Mouse (Mus musculus) midbrain, postnatal 0 days (tissue): ENCODE data around the gene Olfr90. TPM values are rescaled to one million over a fixed set of nuclear protein-coding genes. Genes with fewer than 3 reads are reported as not detected.

Experiments used
- ATAC-seq: fragments of 200-750 bp; cut with Nextera tagmentation; 2 replicates; pipeline ENCODE4 v1.8.0; 2017; ENCODE audit warnings: moderate number of reproducible peaks, mild to moderate bottlenecking, moderate TSS enrichment, moderate library complexity; ENCODE audit not compliant: low FRiP score
- DNase-seq: peaks from one replicate; pipeline ENCODE4 v3.0.0-alpha.2; 2015; ENCODE audit warnings: low spot score
- H3K27ac ChIP-seq: fragments of 300-500 bp; sonication (generic); 2 replicates; pipeline ENCODE4 v1.5.1; 2014; ENCODE audit warnings: low read depth, mild to moderate bottlenecking, low read length, mixed read lengths
- H3K27me3 ChIP-seq: fragments of 300-500 bp; sonication (generic); 2 replicates; pipeline ENCODE4 v1.6.1; 2014; ENCODE audit warnings: low read length, control low read depth, mixed read lengths; ENCODE audit not compliant: insufficient read depth
- H3K36me3 ChIP-seq: fragments of 300-500 bp; sonication (generic); 2 replicates; pipeline ENCODE4 v1.6.1; 2014; ENCODE audit warnings: low read length, control low read depth, mixed read lengths; ENCODE audit not compliant: insufficient read depth
- H3K4me1 ChIP-seq: fragments of 300-500 bp; sonication (generic); 2 replicates; pipeline ENCODE4 v1.6.1; 2014; ENCODE audit warnings: mild to moderate bottlenecking, control low read depth, antibody characterized with exemption, low read length, mixed read lengths; ENCODE audit not compliant: insufficient read depth
- H3K4me2 ChIP-seq: fragments of 300-500 bp; sonication (generic); 2 replicates; pipeline ENCODE4 v1.6.1; 2014; ENCODE audit warnings: low read depth, mild to moderate bottlenecking, low read length, mixed read lengths; ENCODE audit not compliant: poor library complexity, severe bottlenecking
- H3K4me3 ChIP-seq: fragments of 300-500 bp; sonication (generic); 2 replicates; pipeline ENCODE4 v1.5.1; 2014; ENCODE audit warnings: low read depth, mild to moderate bottlenecking, low read length, moderate library complexity
- H3K9ac ChIP-seq: fragments of 300-500 bp; sonication (generic); replicated peaks from 2 replicates; pipeline ENCODE4 v1.6.1; 2014; ENCODE audit warnings: mild to moderate bottlenecking, low read length, moderate library complexity, mixed read lengths; ENCODE audit not compliant: poor library complexity, severe bottlenecking
- H3K9me3 ChIP-seq: fragments of 300-500 bp; sonication (generic); 2 replicates; pipeline ENCODE4 v1.6.1; 2016; ENCODE audit warnings: low read length, control low read depth
- CTCF ChIP-seq: IDR thresholded peaks from 2 replicates; pipeline ENCODE4 v1.5.1; 2016; ENCODE audit warnings: antibody characterized with exemption, mild to moderate bottlenecking
- WGBS: fragments of 180-500 bp; shearing (Covaris S2); extraction: QIAGEN DNeasy Blood & Tissue Kit; methylation state at CpG from one replicate; pipeline ENCODE4 v1.1.7; 2014; 5-methylcytosine and 5-hydroxymethylcytosine counted together
- polyA plus RNA-seq: library from polyadenylated mRNA; unstranded; fragments of >200 nt; fragmentation: Nextera tagmentation; extraction: Ambion mirVana; gene quantifications from 2 replicates; pipeline ENCODE4 v1.2.1, GENCODE M21; 2015
- total RNA-seq: library from RNA; depleted of rRNA; stranded (reverse); fragments of >200 nt; gene quantifications from 2 replicates; pipeline ENCODE4 v1.2.3, GENCODE M21; 2014

Olfr90 gene
- total and polyA plus RNA-seq, 2 experiments from 2014 or later = not detected

DNA sequence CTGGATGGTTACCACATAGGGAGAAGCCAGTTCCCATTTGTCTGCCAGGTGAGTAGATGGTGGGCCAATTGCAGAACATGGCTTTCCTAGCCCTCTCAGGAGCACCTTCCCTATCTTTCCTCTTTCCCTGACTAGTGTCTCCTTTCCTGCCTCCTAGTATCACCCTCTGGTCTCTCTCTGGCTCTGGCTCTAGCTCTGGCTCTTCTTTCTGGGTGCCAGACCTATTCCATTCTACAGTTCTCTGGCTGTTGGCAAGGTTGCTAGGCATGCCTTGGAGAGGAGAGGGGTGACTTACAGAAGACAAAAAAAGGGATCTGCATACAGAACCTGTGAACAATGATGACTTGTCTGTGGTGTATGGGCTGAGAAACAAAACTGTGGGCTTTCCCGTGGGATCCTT lies 20.4 kb downstream of the Olfr90 start:
- no peaks in the 10 kb centered on the region for H3K4me1 ChIP-seq
- no peaks in the 10 kb centered on the region for H3K9me3 ChIP-seq
- TF ChIP-seq CTCF = no peak
- DNase-seq = no peak
- no peak overlapping the region; the same call in 1 of the 2 replicates for H3K9ac ChIP-seq
- H3K27me3 ChIP-seq = no peaks in the 10 kb centered on the region
- H3K27ac ChIP-seq = peak overlapping the region; percentile 45; the same call in 1 of the 2 replicates
- H3K4me3 ChIP-seq = no peak overlapping the region
- WGBS = 88% methylated on average over 1 of the region's 1 CpGs
- H3K4me2 ChIP-seq = no peak overlapping the region
- no peak for ATAC-seq
- peaks cover 83% of the 10 kb centered on the region for H3K36me3 ChIP-seq

- 99% methylated on average over 2 of the region's 2 CpGs for WGBS
- Histone ChIP-seq H3K9me3 (no peaks in the 10 kb centered on the region), H3K4me3 (no peak overlapping the region), H3K27ac (no peak overlapping the region), H3K27me3 (no peaks in the 10 kb centered on the region), H3K9ac (no peak overlapping the region), H3K36me3 (peaks cover 81% of the 10 kb centered on the region), H3K4me1 (no peaks in the 10 kb centered on the region), H3K4me2 (no peak overlapping the region)
- ATAC-seq = no peak
- no peak for DNase-seq
- TF ChIP-seq CTCF = no peak
These were observed 22.3 kb downstream of the Olfr90 start for GRCm38 (mm10) chr17:37065993-37066392.

DNA sequence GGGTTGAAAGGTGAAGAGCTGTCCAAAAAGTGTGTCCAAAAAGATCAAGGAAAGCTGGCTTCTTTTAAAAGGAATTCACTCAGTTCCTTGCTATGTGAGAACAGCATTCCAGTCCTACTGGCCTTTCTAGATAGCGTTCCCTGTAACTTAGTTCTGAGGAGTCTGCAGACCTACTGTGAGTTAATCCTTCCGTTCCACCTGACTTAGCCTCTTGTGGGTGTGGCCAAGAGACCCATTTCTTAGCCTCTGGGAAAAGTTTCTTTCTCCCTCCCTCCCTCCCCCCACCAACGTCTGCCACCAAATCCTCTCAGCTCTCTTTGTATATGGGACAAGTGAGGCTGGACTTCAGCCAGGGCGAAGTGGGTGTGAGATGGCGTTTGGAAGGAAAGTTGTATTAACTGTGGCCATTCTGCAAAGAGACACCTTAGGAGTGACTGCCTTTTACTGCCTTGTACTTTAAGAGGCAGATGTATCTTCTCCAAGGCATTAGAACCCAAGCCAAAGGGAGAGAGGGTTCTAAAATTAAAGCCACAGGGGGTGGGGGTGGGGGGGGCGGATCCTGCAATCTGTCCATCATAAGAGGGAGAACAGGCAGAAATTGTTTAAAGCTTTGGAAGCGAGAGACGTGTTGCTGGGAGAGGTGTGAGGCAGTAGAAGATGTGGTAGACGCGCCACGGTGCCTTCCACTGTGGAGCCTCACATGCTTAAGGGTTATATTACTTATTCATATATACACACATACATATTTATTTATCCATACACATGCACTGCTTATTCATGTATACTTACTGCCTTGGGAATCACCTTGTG lies 24.4 kb downstream of the Olfr90 start:
- no peak for TF ChIP-seq CTCF
- Histone ChIP-seq H3K4me2 (no peak overlapping the region), H3K27ac (no peak overlapping the region), H3K27me3 (no peaks in the 10 kb centered on the region), H3K9ac (no peak overlapping the region), H3K9me3 (no peaks in the 10 kb centered on the region), H3K4me1 (no peaks in the 10 kb centered on the region), H3K36me3 (peaks cover 78% of the 10 kb centered on the region), H3K4me3 (no peak overlapping the region)
- 51% methylated on average over 11 of the region's 11 CpGs for WGBS
- 0 out of 2 replicates have a peak, but pooled peaks have one; percentile 41 for ATAC-seq
- DNase-seq = no peak

GRCm38 (mm10) chr17:37063063-37063462 lies 25.2 kb downstream of the Olfr90 start:
- H3K36me3 ChIP-seq = peaks cover 78% of the 10 kb centered on the region
- H3K27me3 ChIP-seq = no peaks in the 10 kb centered on the region
- no peaks in the 10 kb centered on the region for H3K4me1 ChIP-seq
- WGBS = 53% methylated on average over 10 of the region's 10 CpGs
- no peaks in the 10 kb centered on the region for H3K9me3 ChIP-seq
- no peak for TF ChIP-seq CTCF
- ATAC-seq (no peak), DNase-seq (no peak)
- no peak overlapping the region for H3K4me3 ChIP-seq
- H3K9ac ChIP-seq = no peak overlapping the region
- H3K27ac ChIP-seq = no peak overlapping the region
- no peak overlapping the region for H3K4me2 ChIP-seq

DNA sequence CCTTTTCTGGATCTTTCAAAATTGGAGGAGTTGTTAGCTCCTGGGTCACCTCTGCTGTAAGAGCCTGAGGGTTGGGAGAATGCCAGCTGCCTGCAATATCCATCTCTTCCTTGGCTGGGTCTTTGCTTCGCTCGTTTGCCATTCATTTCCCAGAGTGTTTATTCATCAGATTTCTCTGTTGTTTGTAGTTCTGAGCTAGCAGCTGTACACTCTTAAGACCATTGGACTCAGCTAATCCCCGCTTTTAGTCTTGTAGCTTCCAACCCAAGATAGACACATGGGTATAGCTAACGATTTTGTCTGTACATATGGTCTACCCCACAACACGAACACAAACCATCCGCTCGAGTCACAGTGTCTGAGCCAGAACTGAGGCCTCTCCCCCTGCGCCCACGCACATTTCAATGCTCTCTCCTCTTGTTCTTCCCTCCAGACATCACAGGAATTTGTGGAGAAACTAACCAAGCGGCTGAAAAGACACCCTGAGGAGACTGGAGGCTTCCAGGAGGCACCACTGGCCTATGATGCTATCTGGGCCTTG lies 26.1 kb downstream of the Olfr90 start:
- H3K36me3 ChIP-seq = peaks cover 69% of the 10 kb centered on the region
- ATAC-seq (no peak), DNase-seq (no peak)
- H3K4me2 ChIP-seq = no peak overlapping the region
- H3K27ac ChIP-seq = no peak overlapping the region
- H3K9me3 ChIP-seq = no peaks in the 10 kb centered on the region
- no peaks in the 10 kb centered on the region for H3K27me3 ChIP-seq
- no peak overlapping the region for H3K9ac ChIP-seq
- H3K4me1 ChIP-seq = no peaks in the 10 kb centered on the region
- no peak for TF ChIP-seq CTCF
- WGBS = 75% methylated on average over 10 of the region's 10 CpGs
- H3K4me3 ChIP-seq = no peak overlapping the region

DNA sequence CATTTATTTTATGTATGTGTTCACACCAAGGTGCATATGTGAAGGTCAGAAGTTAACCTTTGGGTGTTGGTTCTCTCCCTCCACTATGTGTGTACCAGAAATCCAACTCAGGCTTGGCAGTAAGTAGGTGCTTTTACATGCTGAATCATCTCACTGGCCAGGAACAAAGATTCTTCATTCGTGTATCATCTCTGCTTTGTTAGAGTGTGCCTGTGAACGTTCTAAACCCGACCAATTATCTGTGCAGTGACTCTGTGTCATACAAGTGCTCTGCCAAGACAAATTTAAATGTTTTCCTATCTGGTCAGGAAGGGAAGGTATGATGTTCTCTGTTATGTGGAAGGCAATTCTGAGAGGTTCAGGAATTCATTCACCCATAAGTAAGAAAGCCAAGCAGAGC lies 26.9 kb downstream of the Olfr90 start:
- DNase-seq (no peak), ATAC-seq (no peak)
- 73% methylated on average over 3 of the region's 3 CpGs for WGBS
- H3K9me3 ChIP-seq = no peaks in the 10 kb centered on the region
- H3K9ac ChIP-seq = no peak overlapping the region
- H3K4me3 ChIP-seq = no peak overlapping the region
- H3K4me2 ChIP-seq = no peak overlapping the region
- no peaks in the 10 kb centered on the region for H3K4me1 ChIP-seq
- H3K27me3 ChIP-seq = no peaks in the 10 kb centered on the region
- no peak overlapping the region; the same call in 1 of the 2 replicates for H3K27ac ChIP-seq
- peaks cover 67% of the 10 kb centered on the region for H3K36me3 ChIP-seq
- TF ChIP-seq CTCF = no peak
